In genomic region chr7:80422759-80423480, GRCm38 (mm10) we compare ENCODE assay signal across 8 mouse cellular contexts. TPM values are rescaled to one million over a fixed set of nuclear protein-coding genes. Genes with fewer than 3 reads are reported as not detected.
DNase-seq lines count a peak whose midpoint lies in the region; ATAC-seq and TF ChIP-seq lines count a peak whose summit lies in the region.

No protein-coding gene starts in this region.

- TF ChIP-seq CTCF in MEL (IDR thresholded peaks at IDR 0.05 in 2 of 3, conservative IDR thresholded peaks at IDR 0.05 in 1 of 3; ENCODE audit: control insufficient read depth in 1 of 3, insufficient read depth in 1 of 3, low read depth in 2 of 3, low read length in 3 of 3, poor library complexity in 1 of 3, severe bottlenecking in 1 of 3), result no peak

- H3K9ac ChIP-seq in MEL (ENCODE audit: control insufficient read depth, low read depth, low read length, poor library complexity, severe bottlenecking), result peak overlapping the region; percentile 57

- H3K9me3 ChIP-seq in MEL (replicated peaks; ENCODE audit: insufficient read depth, low read length), result no peaks in the 10 kb centered on the region
- no peaks in the 10 kb centered on the region for H3K9me3 ChIP-seq in embryonic facial prominence, embryonic 10.5 days

- TF ChIP-seq RAD21 in MEL (IDR thresholded peaks at IDR 0.05; ENCODE audit: low read depth, low read length), result no peak

- DNase-seq in layer of hippocampus, postnatal 25 days (ENCODE audit: extremely low spot score in 1 of 2, low spot score in 1 of 2), result peak; percentile 32 to 44
- DNase-seq in layer of hippocampus, adult 9-10 months (ENCODE audit: low spot score), result no peak
- DNase-seq in MEL (ENCODE audit: low read depth, low spot score), result peak; percentile 75
- DNase-seq in embryonic facial prominence, embryonic 10.5 days (ENCODE audit: low spot score), result peak; percentile 22
- DNase-seq in frontal cortex, adult 2 months (ENCODE audit: extremely low spot score in 1 of 2, low spot score in 1 of 2), result no peak
- no peak for DNase-seq in embryo, embryonic 10 days (ENCODE audit: low spot score)

- peak overlapping the region; percentile 49 to 53 for H3K4me3 ChIP-seq in MEL (ENCODE audit: control insufficient read depth in 1 of 2, insufficient read depth in 1 of 2, low read depth in 2 of 2, low read length in 2 of 2)
- no peak overlapping the region for H3K4me3 ChIP-seq in embryonic facial prominence, embryonic 10.5 days

- peak; percentile 43 for ATAC-seq in inflammation-experienced regulatory T-cells, adult 6 months
- ATAC-seq in megakaryocyte progenitor cell, adult 5-6 weeks (replicated peaks; ENCODE audit: poor library complexity), result peak; percentile 36

- WGBS in embryonic facial prominence, embryonic 10.5 days, result 27% methylated on average over 20 of the region's 20 CpGs

- TF ChIP-seq EP300 in MEL (IDR thresholded peaks at IDR 0.05; ENCODE audit: low read depth in 1 of 2, low read length in 2 of 2), result peak in 1 of 2 experiments; percentile 56; a peak in 1 of 4 replicates

- H3K79me2 ChIP-seq in MEL (ENCODE audit: control insufficient read depth, insufficient read depth, low read length, poor library complexity), result no peaks in the 10 kb centered on the region

- H3K27me3 ChIP-seq in MEL (ENCODE audit: control insufficient read depth in 1 of 2, insufficient read depth in 2 of 2, low read length in 2 of 2), result no peaks in the 10 kb centered on the region
- H3K27me3 ChIP-seq in embryonic facial prominence, embryonic 10.5 days (replicated peaks; ENCODE audit: low read depth, poor library complexity, severe bottlenecking), result no peaks in the 10 kb centered on the region

- peaks cover 10 to 41% of the 10 kb centered on the region in 2 experiments for H3K4me1 ChIP-seq in MEL (ENCODE audit: control insufficient read depth in 1 of 2, insufficient read depth in 2 of 2, low read length in 2 of 2)
- H3K4me1 ChIP-seq in embryonic facial prominence, embryonic 10.5 days, result peaks cover 13% of the 10 kb centered on the region

- peaks cover 0 to 26% of the 10 kb centered on the region in 2 experiments; a peak in 2 of 4 replicates for H3K36me3 ChIP-seq in MEL (ENCODE audit: control insufficient read depth in 1 of 2, insufficient read depth in 2 of 2, low read length in 2 of 2)
- H3K36me3 ChIP-seq in embryonic facial prominence, embryonic 10.5 days (replicated peaks), result no peaks in the 10 kb centered on the region

- peak overlapping the region; percentile 64 for H3K27ac ChIP-seq in MEL (ENCODE audit: control insufficient read depth, low read depth, low read length)
- H3K27ac ChIP-seq in embryonic facial prominence, embryonic 10.5 days (replicated peaks), result no peak overlapping the region

- peak in 1 of 2 experiments; percentile 48; a peak in 2 of 4 replicates for TF ChIP-seq POLR2A in MEL (IDR thresholded peaks at IDR 0.05; ENCODE audit: control insufficient read depth in 1 of 2, insufficient read depth in 1 of 2, low read depth in 1 of 2, low read length in 2 of 2, poor library complexity in 1 of 2)

TF ChIP-seq in MEL, 35 proteins besides CTCF, POLR2A, EP300 and RAD21 (continues in another document):
- TF ChIP-seq MEF2A (IDR thresholded peaks at IDR 0.05; ENCODE audit: extremely low read depth, insufficient replicate concordance, low read depth, low read length, poor library complexity, severe bottlenecking) (no peak), MYB (IDR thresholded peaks at IDR 0.05; ENCODE audit: low read depth, low read length) (no peak), JUND (IDR thresholded peaks at IDR 0.05; ENCODE audit: low read depth, low read length) (no peak), HCFC1 (IDR thresholded peaks at IDR 0.05; ENCODE audit: low read depth, low read length) (no peak), NRF1 (IDR thresholded peaks at IDR 0.05; ENCODE audit: insufficient read depth, low read depth, low read length, poor library complexity, severe bottlenecking) (peak; percentile 63), ZNF384 (IDR thresholded peaks at IDR 0.05; ENCODE audit: low read depth, low read length) (no peak), TCF12 (IDR thresholded peaks at IDR 0.05; ENCODE audit: low read depth, low read length) (peak; percentile 61), MAX (IDR thresholded peaks at IDR 0.05; ENCODE audit: low read length) (peak; percentile 95), POLR2AphosphoS5 (IDR thresholded peaks at IDR 0.05; ENCODE audit: borderline replicate concordance, low read depth, low read length) (no peak), UBTF (IDR thresholded peaks at IDR 0.05; ENCODE audit: borderline replicate concordance, insufficient read depth, low read depth, low read length) (no peak), USF2 (IDR thresholded peaks at IDR 0.05; ENCODE audit: borderline replicate concordance in 1 of 2, insufficient read depth in 1 of 2, low read depth in 1 of 2, low read length in 2 of 2) (peak; percentile 66 to 89), ETS1 (IDR thresholded peaks at IDR 0.05; ENCODE audit: low read depth, low read length) (peak; percentile 80), ELF1 (IDR thresholded peaks at IDR 0.05; ENCODE audit: low read depth, low read length) (peak; percentile 32; the same call in 1 of the 2 replicates), TBP (IDR thresholded peaks at IDR 0.05; ENCODE audit: low read depth, low read length) (peak; percentile 72), ZMIZ1 (IDR thresholded peaks at IDR 0.05; ENCODE audit: low read depth, low read length) (no peak), USF1 (IDR thresholded peaks at IDR 0.05; ENCODE audit: low read depth, low read length) (peak; percentile 98), CHD2 (IDR thresholded peaks at IDR 0.05; ENCODE audit: low read length) (no peak), SIN3A (IDR thresholded peaks at IDR 0.05; ENCODE audit: low read length) (peak; percentile 72), POLR2AphosphoS2 (IDR thresholded peaks at IDR 0.05; ENCODE audit: low read length) (no peak; the same call in 1 of the 2 replicates), MAFK (IDR thresholded peaks at IDR 0.05; ENCODE audit: borderline replicate concordance, low read depth, low read length) (no peak), MYC (IDR thresholded peaks at IDR 0.05; ENCODE audit: low read depth, low read length) (peak; percentile 67), MAZ (IDR thresholded peaks at IDR 0.05; ENCODE audit: low read depth, low read length) (no peak), MXI1 (IDR thresholded peaks at IDR 0.05; ENCODE audit: low read depth, low read length) (peak; percentile 81), GATA1 (IDR thresholded peaks at IDR 0.05; ENCODE audit: low read depth, low read length) (peak; percentile 75), SMC3 (IDR thresholded peaks at IDR 0.05; ENCODE audit: low read depth, low read length) (no peak), KAT2A (conservative IDR thresholded peaks at IDR 0.05; ENCODE audit: low read depth, low read length) (no peak), CHD1 (IDR thresholded peaks at IDR 0.05; ENCODE audit: low read depth, low read length) (no peak), E2F4 (IDR thresholded peaks at IDR 0.05; ENCODE audit: borderline replicate concordance, low read depth, low read length) (no peak), ZC3H11A (IDR thresholded peaks at IDR 0.05; ENCODE audit: low read depth, low read length) (no peak), BHLHE40 (IDR thresholded peaks at IDR 0.05; ENCODE audit: borderline replicate concordance, low read depth, low read length) (peak; percentile 70), NELFE (IDR thresholded peaks at IDR 0.05; ENCODE audit: low read depth, low read length) (no peak; the same call in 1 of the 2 replicates), ZKSCAN1 (IDR thresholded peaks at IDR 0.05; ENCODE audit: low read depth, low read length) (no peak), TAL1 (IDR thresholded peaks at IDR 0.05; ENCODE audit: low read length) (no peak)

RNA-seq across cellular contexts. Expression of gene Furin, which starts 17.7 kb away (rescaled TPM):
- total RNA-seq in layer of hippocampus, postnatal 25 days (2021), result 10 to 100 TPM; 39.6 to 42.3 TPM
- total RNA-seq in MEL (2012; rRNA removed), result 11.6 and 13.7 TPM in 2 replicates
- polyA plus RNA-seq in MEL (2012; ENCODE audit: insufficient read depth in 1 of 2, insufficient read length in 2 of 2, low read depth in 1 of 2, low replicate concordance in 2 of 2, missing spikeins in 1 of 2), result 10 to 100 TPM in 1 of 2 experiments, not detected in 1; 32.3 TPM
- 6.0 and 6.3 TPM in 2 replicates for polyA plus RNA-seq in embryonic facial prominence, embryonic 10.5 days (2016; fragmentation: Nextera tagmentation; extraction: Ambion mirVana)
- 10 to 100 TPM in 1 of 3 experiments, 1 to 10 TPM in 2; 8.4 to 19.1 (median 8.6) TPM for polyA plus RNA-seq in inflammation-experienced regulatory T-cells, adult 6 months (2017; shearing (Covaris generic))
- 13.8 and 15.6 TPM in 2 replicates for total RNA-seq in megakaryocyte progenitor cell, adult 5-6 weeks (2015)
- total RNA-seq in megakaryocyte progenitor cell, adult 5-6 weeks (2017), result 7.2 and 10.2 TPM in 2 replicates
- polyA plus RNA-seq in frontal cortex, adult 2 months (2012; rRNA removed), result 24.2 and 26.3 TPM in 2 replicates

RNA-seq across cellular contexts. Expression of gene Fes, which starts 35.2 kb away (rescaled TPM):
- total RNA-seq in layer of hippocampus, postnatal 25 days (2021), result 1 to 10 TPM; 4.2 to 6.1 TPM
- 1.3 and 2.7 TPM in 2 replicates for total RNA-seq in MEL (2012; rRNA removed)
- polyA plus RNA-seq in MEL (2012; ENCODE audit: insufficient read depth in 1 of 2, insufficient read length in 2 of 2, low read depth in 1 of 2, low replicate concordance in 2 of 2, missing spikeins in 1 of 2), result 1 to 10 TPM in 1 of 2 experiments, not detected in 1; 6.6 TPM
- 8.2 and 8.4 TPM in 2 replicates for polyA plus RNA-seq in embryonic facial prominence, embryonic 10.5 days (2016; fragmentation: Nextera tagmentation; extraction: Ambion mirVana)
- 1 to 10 TPM in 2 of 3 experiments, under 1 TPM in 1; 0.54 to 5.8 (median 2.4) TPM for polyA plus RNA-seq in inflammation-experienced regulatory T-cells, adult 6 months (2017; shearing (Covaris generic))
- total RNA-seq in megakaryocyte progenitor cell, adult 5-6 weeks (2015), result 117 and 126 TPM in 2 replicates
- 97.6 and 158 TPM in 2 replicates for total RNA-seq in megakaryocyte progenitor cell, adult 5-6 weeks (2017)
- 5.4 and 6.1 TPM in 2 replicates for polyA plus RNA-seq in frontal cortex, adult 2 months (2012; rRNA removed)

RNA-seq across cellular contexts. Expression of gene Man2a2, which starts 51.7 kb away (rescaled TPM):
- 100 to 1,000 TPM; 141 to 168 TPM for total RNA-seq in layer of hippocampus, postnatal 25 days (2021)
- 17.4 and 19.2 TPM in 2 replicates for total RNA-seq in MEL (2012; rRNA removed)
- polyA plus RNA-seq in MEL (2012; ENCODE audit: insufficient read depth in 1 of 2, insufficient read length in 2 of 2, low read depth in 1 of 2, low replicate concordance in 2 of 2, missing spikeins in 1 of 2), result 10 to 100 TPM in 1 of 2 experiments, not detected in 1; 38.6 TPM
- polyA plus RNA-seq in embryonic facial prominence, embryonic 10.5 days (2016; fragmentation: Nextera tagmentation; extraction: Ambion mirVana), result 20.2 and 21.0 TPM in 2 replicates
- polyA plus RNA-seq in inflammation-experienced regulatory T-cells, adult 6 months (2017; shearing (Covaris generic)), result 10 to 100 TPM; 11.1 to 30.9 (median 16.4) TPM
- total RNA-seq in megakaryocyte progenitor cell, adult 5-6 weeks (2015), result 31.2 and 32.6 TPM in 2 replicates
- 37.9 and 44.0 TPM in 2 replicates for total RNA-seq in megakaryocyte progenitor cell, adult 5-6 weeks (2017)
- polyA plus RNA-seq in frontal cortex, adult 2 months (2012; rRNA removed), result 123 and 129 TPM in 2 replicates

Comparison
In these comparisons a context has a peak if more than half of its experiments do, and no peak if none do; other contexts are left out.
1. DNase-seq: peak in layer of hippocampus, postnatal 25 days (2 of 2), MEL (single experiment) and embryonic facial prominence, embryonic 10.5 days (single experiment); none in layer of hippocampus, adult 9-10 months (single experiment), frontal cortex, adult 2 months (0 of 2) and embryo, embryonic 10 days (single experiment).